Mouse (Mus musculus): Measurements from ENCODE around the gene Lrrc74a.

DNA sequence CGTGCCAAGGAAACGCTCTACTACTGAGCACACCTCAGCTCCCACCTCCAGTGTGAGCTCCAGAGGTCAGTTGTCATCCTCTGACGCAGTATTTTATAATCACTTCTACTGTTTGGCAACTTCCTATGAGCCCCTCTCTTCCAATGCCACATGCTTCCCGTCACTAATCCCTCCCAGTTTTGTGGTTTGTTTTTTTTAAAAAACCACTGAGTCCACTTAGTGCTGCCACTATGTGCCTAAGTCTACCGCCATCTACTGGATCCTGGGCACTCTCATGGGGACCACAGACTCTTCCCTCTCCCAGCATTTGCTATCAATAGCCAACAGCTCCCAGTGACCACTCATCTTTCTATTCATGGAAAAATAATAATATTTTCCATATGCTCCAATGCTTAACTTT lies 20.1 kb upstream of the Lrrc74a start:
- TF ChIP-seq GATA1 (IDR thresholded peaks at IDR 0.05; ENCODE audit: borderline replicate concordance, low read length): no peak
- no peak for TF ChIP-seq FLI1 (IDR thresholded peaks at IDR 0.05; ENCODE audit: low read length)
